Mouse (Mus musculus) neural tube, embryonic 11.5 days (tissue): ENCODE data around the gene 4930523C07Rik. TPM values are rescaled to one million over a fixed set of nuclear protein-coding genes. Genes with fewer than 3 reads are reported as not detected.
A peak's percentile ranks its signal among the peaks of the same experiment; 100 is the strongest.

Source experiments
- ATAC-seq: fragments of 200-750 bp; cut with Nextera tagmentation; 2 replicates; pipeline ENCODE4 v1.8.0; 2017; ENCODE audit warnings: moderate number of reproducible peaks, mild to moderate bottlenecking, moderate TSS enrichment, moderate library complexity; ENCODE audit not compliant: insufficient read depth, low FRiP score, low TSS enrichment
- DNase-seq: peaks from one replicate; pipeline ENCODE4 v3.0.0-alpha.2; 2015; ENCODE audit warnings: low spot score
- H3K27ac ChIP-seq: fragments of 300-500 bp; sonication (generic); 2 replicates; pipeline ENCODE4 v1.5.1; 2014; ENCODE audit warnings: low read depth, mild to moderate bottlenecking, low read length
- H3K27me3 ChIP-seq: fragments of 300-500 bp; sonication (generic); 2 replicates; pipeline ENCODE4 v1.6.1; 2014; ENCODE audit warnings: mild to moderate bottlenecking, low read length, mixed read lengths; ENCODE audit not compliant: control insufficient read depth, insufficient read depth
- H3K36me3 ChIP-seq: fragments of 300-500 bp; sonication (generic); 2 replicates; pipeline ENCODE4 v1.6.1; 2014; ENCODE audit warnings: mild to moderate bottlenecking, low read length, moderate library complexity, mixed read lengths; ENCODE audit not compliant: control insufficient read depth, insufficient read depth
- H3K4me1 ChIP-seq: fragments of 300-500 bp; sonication (generic); 2 replicates; pipeline ENCODE4 v1.6.1; 2014; ENCODE audit warnings: low read length, mixed read lengths; ENCODE audit not compliant: control insufficient read depth, insufficient read depth
- H3K4me2 ChIP-seq: fragments of 300-500 bp; sonication (generic); 2 replicates; pipeline ENCODE4 v1.6.1; 2014; ENCODE audit warnings: low read depth, mild to moderate bottlenecking, moderate library complexity
- H3K4me3 ChIP-seq: fragments of 300-500 bp; sonication (generic); 2 replicates; pipeline ENCODE4 v1.5.1; 2014; ENCODE audit warnings: low read depth, low read length
- H3K9ac ChIP-seq: fragments of 300-500 bp; sonication (generic); 2 replicates; pipeline ENCODE4 v1.6.1; 2014; ENCODE audit warnings: mild to moderate bottlenecking, low read length
- H3K9me3 ChIP-seq: fragments of 300-500 bp; sonication (generic); 2 replicates; pipeline ENCODE4 v1.6.1; 2016; ENCODE audit warnings: low read length; ENCODE audit not compliant: control insufficient read depth
- WGBS: fragments of 180-500 bp; shearing (Covaris S2); extraction: QIAGEN DNeasy Blood & Tissue Kit; methylation state at CpG from one replicate; pipeline ENCODE4 v1.1.7; 2014; 5-methylcytosine and 5-hydroxymethylcytosine counted together
- polyA plus RNA-seq: library from polyadenylated mRNA; unstranded; fragments of >200 nt; fragmentation: Nextera tagmentation; extraction: Ambion mirVana; gene quantifications from 2 replicates; pipeline ENCODE4 v1.2.1, GENCODE M21; 2014

Gene 4930523C07Rik
- polyA plus RNA-seq, 1 experiment from 2014 or later = 2.2 TPM

GRCm38 (mm10) chr1:160064547-160065144, 20.5 kb downstream of the 4930523C07Rik start:
- Histone ChIP-seq H3K27me3 (no peaks in the 10 kb centered on the region), H3K9me3 (no peaks in the 10 kb centered on the region), H3K4me3 (no peak overlapping the region), H3K4me1 (no peaks in the 10 kb centered on the region), H3K9ac (no peak overlapping the region), H3K36me3 (no peaks in the 10 kb centered on the region), H3K27ac (no peak overlapping the region), H3K4me2 (no peak overlapping the region)
- WGBS = 82% methylated on average over 7 of the region's 7 CpGs
- no peak for DNase-seq
- no peak for ATAC-seq

GRCm38 (mm10) chr1:160078882-160079661, 34.9 kb downstream of the 4930523C07Rik start:
- Histone ChIP-seq H3K9ac (no peak overlapping the region), H3K27me3 (no peaks in the 10 kb centered on the region), H3K9me3 (no peaks in the 10 kb centered on the region), H3K4me3 (no peak overlapping the region), H3K27ac (no peak overlapping the region), H3K4me1 (no peaks in the 10 kb centered on the region), H3K4me2 (no peak overlapping the region), H3K36me3 (no peaks in the 10 kb centered on the region)
- ATAC-seq (no peak; the same call in 1 of the 2 replicates), DNase-seq (no peak)
- WGBS = 78% methylated on average over 14 of the region's 14 CpGs

GRCm38 (mm10) chr1:160080800-160081436, 36.7 kb downstream of the 4930523C07Rik start:
- Histone ChIP-seq H3K27ac (no peak overlapping the region), H3K27me3 (no peaks in the 10 kb centered on the region), H3K4me3 (no peak overlapping the region), H3K36me3 (no peaks in the 10 kb centered on the region), H3K4me2 (no peak overlapping the region), H3K9ac (no peak overlapping the region), H3K9me3 (no peaks in the 10 kb centered on the region), H3K4me1 (no peaks in the 10 kb centered on the region)
- peak; percentile 75 for DNase-seq
- 28% methylated on average over 2 of the region's 2 CpGs for WGBS
- ATAC-seq = peak; percentile 55; the same call in 1 of the 2 replicates

- H3K36me3 ChIP-seq = no peaks in the 10 kb centered on the region
- 77% methylated on average over 1 of the region's 1 CpGs for WGBS
- ATAC-seq = no peak
Measured at GRCm38 (mm10) chr1:160082647-160083046, 38.5 kb downstream of the 4930523C07Rik start.

DNA sequence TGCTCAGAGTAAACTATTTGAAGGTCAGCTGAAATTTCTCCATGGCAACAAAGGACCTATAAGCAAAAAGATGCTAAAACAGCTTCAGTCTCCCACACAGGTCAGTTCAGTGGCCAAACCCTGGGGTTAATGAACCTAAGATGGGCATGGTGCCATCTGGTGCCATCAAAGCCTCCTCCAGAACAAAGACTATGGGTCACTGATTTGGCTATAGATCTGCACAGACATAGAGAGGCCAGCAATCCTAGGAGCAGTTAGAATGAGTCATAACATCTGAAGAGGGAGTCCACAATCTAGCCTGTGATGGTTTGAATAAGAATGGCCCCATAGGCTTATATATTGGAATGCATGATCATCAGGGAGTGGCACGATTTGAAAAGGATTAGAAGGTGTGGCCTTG, 40.1 kb downstream of the 4930523C07Rik start:
- no peak overlapping the region for H3K9ac ChIP-seq
- no peaks in the 10 kb centered on the region for H3K9me3 ChIP-seq
- H3K36me3 ChIP-seq = no peaks in the 10 kb centered on the region
- WGBS = 86% methylated on average over 1 of the region's 1 CpGs
- H3K4me2 ChIP-seq = no peak overlapping the region
- H3K27me3 ChIP-seq = no peaks in the 10 kb centered on the region
- H3K27ac ChIP-seq = no peak overlapping the region
- ATAC-seq (no peak), DNase-seq (no peak)
- no peak overlapping the region for H3K4me3 ChIP-seq
- no peaks in the 10 kb centered on the region for H3K4me1 ChIP-seq

More at GRCm38 (mm10) chr1:160082647-160083046, 38.5 kb downstream of the 4930523C07Rik start:
- Histone ChIP-seq H3K9me3 (no peaks in the 10 kb centered on the region), H3K9ac (no peak overlapping the region), H3K27me3 (no peaks in the 10 kb centered on the region), H3K27ac (no peak overlapping the region), H3K4me3 (no peak overlapping the region), H3K4me1 (no peaks in the 10 kb centered on the region), H3K4me2 (no peak overlapping the region)
- DNase-seq = no peak

DNA sequence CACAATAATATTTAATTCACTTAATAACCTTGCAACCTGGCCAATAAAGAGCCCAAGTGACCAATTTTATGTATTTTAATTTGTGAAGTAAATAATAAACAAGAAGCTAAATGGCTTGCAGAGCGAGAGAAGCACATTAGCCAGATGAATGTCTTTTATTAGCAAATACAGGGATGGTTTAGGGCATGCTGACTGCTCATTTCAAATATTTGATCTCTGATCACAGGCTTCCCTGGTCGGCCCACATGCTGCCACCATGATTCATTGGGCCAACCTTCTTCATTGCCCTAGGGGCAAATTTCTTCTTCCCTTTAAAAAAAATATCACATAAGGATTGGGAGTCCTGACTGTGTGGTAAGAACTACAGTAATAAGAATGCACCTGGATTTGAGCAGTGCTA, 42.5 kb downstream of the 4930523C07Rik start:
- Histone ChIP-seq H3K27me3 (no peaks in the 10 kb centered on the region), H3K4me1 (no peaks in the 10 kb centered on the region), H3K27ac (no peak overlapping the region), H3K9ac (no peak overlapping the region), H3K4me3 (no peak overlapping the region), H3K9me3 (no peaks in the 10 kb centered on the region), H3K36me3 (no peaks in the 10 kb centered on the region), H3K4me2 (no peak overlapping the region)
- 85% methylated on average over 2 of the region's 2 CpGs for WGBS
- ATAC-seq (no peak), DNase-seq (no peak)

- H3K4me2 ChIP-seq = no peak overlapping the region
- H3K27ac ChIP-seq = no peak overlapping the region
- no peaks in the 10 kb centered on the region for H3K9me3 ChIP-seq
- WGBS = 85% methylated on average over 5 of the region's 5 CpGs
- no peaks in the 10 kb centered on the region for H3K4me1 ChIP-seq
- H3K4me3 ChIP-seq = no peak overlapping the region
- DNase-seq (no peak), ATAC-seq (no peak)
- no peaks in the 10 kb centered on the region for H3K27me3 ChIP-seq
- H3K9ac ChIP-seq = no peak overlapping the region
- no peaks in the 10 kb centered on the region for H3K36me3 ChIP-seq
Measured at GRCm38 (mm10) chr1:160099659-160100302, 55.6 kb downstream of the 4930523C07Rik start.

DNA sequence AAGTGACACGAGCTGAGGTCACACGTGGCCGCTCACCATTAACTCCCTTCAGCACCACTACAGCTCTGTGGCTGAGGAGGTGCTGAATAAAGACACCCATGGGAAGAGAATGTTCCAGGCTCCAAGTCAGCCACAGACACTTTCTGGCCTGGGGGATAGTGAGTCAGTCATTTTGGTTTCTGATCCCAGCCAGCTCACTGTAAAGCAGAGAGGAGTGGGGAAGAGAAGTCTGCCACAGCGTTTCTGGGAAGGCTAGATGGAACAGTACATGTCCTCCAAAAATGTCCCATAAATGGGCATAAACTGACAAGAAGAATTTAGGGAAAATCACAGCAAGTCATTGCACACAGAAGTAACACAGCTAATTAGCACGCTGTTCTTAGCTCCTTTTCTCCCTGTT, 56.8 kb downstream of the 4930523C07Rik start:
- H3K9me3 ChIP-seq = no peaks in the 10 kb centered on the region
- H3K27ac ChIP-seq = no peak overlapping the region
- no peak overlapping the region for H3K4me3 ChIP-seq
- DNase-seq (no peak), ATAC-seq (no peak)
- 88% methylated on average over 5 of the region's 5 CpGs for WGBS
- H3K36me3 ChIP-seq = no peaks in the 10 kb centered on the region
- no peaks in the 10 kb centered on the region for H3K27me3 ChIP-seq
- no peaks in the 10 kb centered on the region for H3K4me1 ChIP-seq
- H3K9ac ChIP-seq = no peak overlapping the region
- no peak overlapping the region for H3K4me2 ChIP-seq
